Mouse (Mus musculus) ES-Bruce4 (cell line): ENCODE results near the gene Crmp1.

Source experiments
- CTCF ChIP-seq: IDR thresholded peaks from one replicate; pipeline ENCODE4 v1.8.1; 2011; ENCODE audit warnings: low read depth, low read length
- POLR2A ChIP-seq: IDR thresholded peaks from one replicate; pipeline ENCODE4 v1.8.1; 2011; ENCODE audit warnings: low read length; ENCODE audit not compliant: insufficient read depth

GRCm38 (mm10) chr5:37338288-37338687 is 96.5 kb downstream of the Crmp1 start, which contains the start of gene Evc2:
- no peak for TF ChIP-seq POLR2A
- TF ChIP-seq CTCF = no peak
